Mouse (Mus musculus) adrenal gland, postnatal 4 days (tissue): ENCODE results near the gene Cd163l1. TPM values are rescaled to one million over a fixed set of nuclear protein-coding genes. Genes with fewer than 3 reads are reported as not detected.

Experiments
- DNase-seq, 2 experiments: peaks; one replicate each; pipeline ENCODE4 v3.0.0; 2021 to 2022; ENCODE audit warnings: low spot score in 2 of 2, mixed read lengths in 2 of 2
- total RNA-seq, 2 experiments: library from RNA; stranded (reverse); gene quantifications; 2 replicates each; pipeline ENCODE4 v1.2.3; 2021

Cd163l1 gene
- total RNA-seq, 2 experiments from 2014 or later: not detected

- no peak for DNase-seq
Measured at GRCm38 (mm10) chr7:140219268-140219667, 1.2 kb downstream of the Cd163l1 start.

- DNase-seq: no peak
Measured at GRCm38 (mm10) chr7:140220375-140220774, 2.3 kb downstream of the Cd163l1 start.

GRCm38 (mm10) chr7:140224209-140224608, 6.1 kb downstream of the Cd163l1 start:
- no peak for DNase-seq

- no peak for DNase-seq
Measured at GRCm38 (mm10) chr7:140228476-140228875, 10.4 kb downstream of the Cd163l1 start.

GRCm38 (mm10) chr7:140231026-140231425, 13.0 kb downstream of the Cd163l1 start:
- DNase-seq: no peak

GRCm38 (mm10) chr7:140233696-140234095, 15.6 kb downstream of the Cd163l1 start:
- no peak for DNase-seq

GRCm38 (mm10) chr7:140247216-140247615, 29.1 kb downstream of the Cd163l1 start, which contains the start of gene 5830411N06Rik:
Gene 5830411N06Rik (plus strand): TSS chr7:140247284.
- DNase-seq: no peak

- no peak for DNase-seq
Measured at GRCm38 (mm10) chr7:140253780-140254299, 35.8 kb downstream of the Cd163l1 start.

Other genes with a start within 250 kb of the Cd163l1 start
- 1 to 10 TPM in 1 of 2 experiments, under 1 TPM in 1; 0.54 to 1.2 TPM for gene 6430531B16Rik, start 239.5 kb upstream of the Cd163l1 start, total RNA-seq
- gene Adam8, start 225.7 kb upstream of the Cd163l1 start, total RNA-seq: 1 to 10 TPM; 1.8 to 2.0 TPM
- 10 to 100 TPM; 20.2 to 21.9 TPM for gene Zfp511, start 181.9 kb upstream of the Cd163l1 start, total RNA-seq
- 10 to 100 TPM; 53.7 to 55.8 TPM for gene Tubgcp2, start 181.6 kb upstream of the Cd163l1 start, total RNA-seq
- not detected for gene Msx3, start 169.2 kb upstream of the Cd163l1 start, total RNA-seq
- 10 to 100 TPM; 10.8 to 12.9 TPM for gene Caly, start 135.7 kb upstream of the Cd163l1 start, total RNA-seq
- not detected for gene Prap1, start 124.9 kb upstream of the Cd163l1 start, total RNA-seq
- gene Fuom, start 115.8 kb upstream of the Cd163l1 start, total RNA-seq: 10 to 100 TPM; 65.1 to 72.4 TPM
- 10 to 100 TPM; 20.4 to 21.0 TPM for gene Paox, start 102.5 kb upstream of the Cd163l1 start, total RNA-seq
- 100 to 1,000 TPM; 290 to 325 TPM for gene Echs1, start 101.8 kb upstream of the Cd163l1 start, total RNA-seq
- gene Mtg1, start 80.7 kb upstream of the Cd163l1 start, total RNA-seq: 10 to 100 TPM; 33.6 to 35.8 TPM
- 1 to 10 TPM; 1.7 to 2.6 TPM for gene Sprn, start 63.4 kb upstream of the Cd163l1 start, total RNA-seq
- not detected for gene Olfr522, start 53.5 kb upstream of the Cd163l1 start, total RNA-seq
- not detected for gene Olfr523, start 45.0 kb upstream of the Cd163l1 start, total RNA-seq
- gene Olfr524, start 12.3 kb upstream of the Cd163l1 start, total RNA-seq: not detected
- gene 5830411N06Rik, start 29.0 kb downstream of the Cd163l1 start, total RNA-seq: not detected
- not detected for gene Olfr525, start 102.6 kb downstream of the Cd163l1 start, total RNA-seq
- not detected for gene Olfr527, start 115.8 kb downstream of the Cd163l1 start, total RNA-seq
- not detected for gene Olfr60, start 143.4 kb downstream of the Cd163l1 start, total RNA-seq
- gene Olfr530, start 158.1 kb downstream of the Cd163l1 start, total RNA-seq: not detected
- gene Olfr531, start 184.7 kb downstream of the Cd163l1 start, total RNA-seq: not detected
- gene Olfr532, start 203.4 kb downstream of the Cd163l1 start, total RNA-seq: not detected
- gene Olfr533, start 245.1 kb downstream of the Cd163l1 start, total RNA-seq: not detected